Mouse (Mus musculus) olfactory bulb, adult 2 months (tissue): ENCODE data around the gene Mutyh.

Experiments
- CTCF ChIP-seq: fragments of 200-500 bp; IDR thresholded peaks from 2 replicates; pipeline ENCODE4 v1.5.1; 2012; ENCODE audit warnings: low read depth, mild to moderate bottlenecking, low read length, moderate library complexity; ENCODE audit not compliant: insufficient read depth
- POLR2A ChIP-seq: fragments of 200-500 bp; IDR thresholded peaks from 2 replicates; pipeline ENCODE4 v1.6.1; 2012; ENCODE audit warnings: mild to moderate bottlenecking, low read depth, low read length, moderate library complexity; ENCODE audit not compliant: insufficient read depth

GRCm38 (mm10) chr4:116761914-116762313, 45.6 kb upstream of the Mutyh start:
- TF ChIP-seq POLR2A = no peak
- TF ChIP-seq CTCF = no peak
